Mouse (Mus musculus): Measurements from ENCODE around the gene Slc2a5. TPM values are rescaled to one million over a fixed set of nuclear protein-coding genes. Genes with fewer than 3 reads are reported as not detected.

The Slc2a5 gene
- total RNA-seq, 4 experiments from 2014 or later, result 7.5 to 18.1 (median 9.6) TPM

Other genes starting within 250 kb of the Slc2a5 start
- gene Spsb1, start 164.2 kb upstream of the Slc2a5 start, total RNA-seq (2022), result 10 to 100 TPM; 19.4 to 41.1 (median 33.3) TPM
- 10 to 100 TPM; 11.9 to 14.4 (median 14.1) TPM for gene H6pd, start 110.3 kb upstream of the Slc2a5 start, total RNA-seq (2022)
- 1 to 10 TPM; 1.3 to 4.5 (median 2.3) TPM for gene Gpr157, start 31.9 kb upstream of the Slc2a5 start, total RNA-seq (2022)
- gene Slc2a7, start 29.7 kb downstream of the Slc2a5 start, total RNA-seq (2022), result not detected
- gene Car6, start 82.0 kb downstream of the Slc2a5 start, total RNA-seq (2022), result under 1 TPM in 2 of 4 experiments, not detected in 2; 0.20 to 0.53 TPM
- gene Eno1, start 117.4 kb downstream of the Slc2a5 start, total RNA-seq (2022), result 100 to 1,000 TPM; 419 to 457 (median 441) TPM
- 100 to 1,000 TPM; 105 to 123 (median 113) TPM for gene Rere, start 162.4 kb downstream of the Slc2a5 start, total RNA-seq (2022)